Mouse (Mus musculus): ENCODE data around the gene Acsl5. TPM values are rescaled to one million over a fixed set of nuclear protein-coding genes. Genes with fewer than 3 reads are reported as not detected.
A peak's percentile ranks its signal among the peaks of the same experiment; 100 is the strongest.

Gene Acsl5
- total RNA-seq, 1 experiment: 17.1 TPM

DNA sequence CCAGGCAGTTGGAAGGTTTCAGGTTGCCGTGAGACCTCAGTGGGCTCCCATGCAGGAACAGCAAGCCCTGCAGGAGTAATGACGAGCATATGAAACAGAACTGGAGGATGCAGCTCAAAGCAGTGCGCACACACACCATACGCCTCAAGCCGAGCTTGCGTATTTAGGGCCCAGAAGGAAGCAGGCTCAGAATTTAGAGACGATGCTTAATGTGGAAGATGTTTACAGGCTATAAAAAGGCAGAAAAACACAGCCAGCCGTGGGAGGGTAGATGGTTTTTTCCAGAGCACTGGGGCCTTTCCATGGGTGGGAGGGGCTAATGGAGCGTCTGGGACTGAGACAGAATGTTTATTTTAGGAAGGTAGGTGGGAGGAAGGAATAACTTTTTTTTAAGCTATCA, 34.4 kb upstream of the Acsl5 start:
- TF ChIP-seq CHD2 (IDR thresholded peaks at IDR 0.05; ENCODE audit: low read depth, low read length): no peak
- no peak for TF ChIP-seq ZC3H11A (IDR thresholded peaks at IDR 0.05; ENCODE audit: borderline replicate concordance, low read depth, low read length)
- TF ChIP-seq HCFC1 (IDR thresholded peaks at IDR 0.05; ENCODE audit: borderline replicate concordance, insufficient read depth, low read length): no peak
- no peak for TF ChIP-seq MAFK (IDR thresholded peaks at IDR 0.05; ENCODE audit: insufficient read depth, low read depth, low read length)
- no peak for TF ChIP-seq ZNF384 (IDR thresholded peaks at IDR 0.05; ENCODE audit: low read depth, low read length)
- Histone ChIP-seq H3K9ac (ENCODE audit: insufficient read depth, low read depth, low read length, poor library complexity, severe bottlenecking) (no peak overlapping the region), H3K27ac (ENCODE audit: insufficient read depth, low read depth, low read length, poor library complexity, severe bottlenecking) (no peak overlapping the region), H3K9me3 (ENCODE audit: control insufficient read depth, insufficient read depth, low read depth, low read length) (no peaks in the 10 kb centered on the region), H3K36me3 (ENCODE audit: control insufficient read depth, insufficient read depth, low read length, poor library complexity, severe bottlenecking) (no peaks in the 10 kb centered on the region), H3K4me3 (ENCODE audit: insufficient read depth in 1 of 2, low read depth in 1 of 2, low read length in 2 of 2, poor library complexity in 1 of 2, severe bottlenecking in 1 of 2) (no peak overlapping the region), H3K4me1 (ENCODE audit: control insufficient read depth in 2 of 2, insufficient read depth in 2 of 2, low read length in 2 of 2, poor library complexity in 1 of 2) (peaks cover 0 to 9% of the 10 kb centered on the region in 2 experiments; a peak in 2 of 4 replicates)
- in situ Hi-C loops (cut with MboI; ENCODE audit: low sequenced_read_pairs in 2 of 2, unreplicated experiment in 2 of 2): no loop called here
- DNase-seq (ENCODE audit: low read depth, low spot score): no peak

DNA sequence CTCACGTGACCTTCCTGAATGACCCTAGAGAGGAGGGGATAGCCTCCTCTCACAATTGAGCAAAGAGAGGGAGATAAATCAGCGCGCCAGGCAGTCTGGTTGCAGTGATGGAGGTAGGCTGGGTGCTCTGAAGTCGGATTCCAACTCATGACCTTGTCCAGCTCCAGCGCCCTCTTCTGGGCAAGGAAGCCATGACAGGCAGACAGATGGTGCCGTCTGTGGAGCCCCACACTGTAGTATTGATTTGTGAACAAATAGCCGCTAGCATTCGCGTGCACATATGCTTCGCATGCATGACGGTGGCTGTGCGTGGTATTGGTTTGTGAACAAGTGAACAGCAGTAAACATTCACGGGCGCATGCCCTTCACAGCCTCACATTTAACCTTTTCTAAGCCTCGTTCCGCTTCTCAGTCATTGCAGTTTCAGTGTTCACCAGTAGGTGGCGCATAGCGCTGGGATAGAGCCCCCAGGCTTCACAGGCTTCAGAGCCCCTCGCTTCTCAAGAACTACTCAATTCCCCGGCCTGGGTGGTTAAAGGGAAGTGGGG, 33.5 kb upstream of the Acsl5 start:
- Histone ChIP-seq H3K4me3 (ENCODE audit: insufficient read depth in 1 of 2, low read depth in 1 of 2, low read length in 2 of 2, poor library complexity in 1 of 2, severe bottlenecking in 1 of 2) (peak overlapping the region; percentile 56 to 84), H3K9me3 (ENCODE audit: control insufficient read depth, insufficient read depth, low read depth, low read length) (no peaks in the 10 kb centered on the region), H3K27ac (ENCODE audit: insufficient read depth, low read depth, low read length, poor library complexity, severe bottlenecking) (no peak overlapping the region), H3K4me1 (ENCODE audit: control insufficient read depth in 2 of 2, insufficient read depth in 2 of 2, low read length in 2 of 2, poor library complexity in 1 of 2) (peaks cover 0 to 12% of the 10 kb centered on the region in 2 experiments; a peak in 2 of 4 replicates), H3K36me3 (ENCODE audit: control insufficient read depth, insufficient read depth, low read length, poor library complexity, severe bottlenecking) (no peaks in the 10 kb centered on the region), H3K9ac (ENCODE audit: insufficient read depth, low read depth, low read length, poor library complexity, severe bottlenecking) (peak overlapping the region; percentile 33; the same call in 1 of the 2 replicates)
- in situ Hi-C loops (cut with MboI; ENCODE audit: low sequenced_read_pairs in 2 of 2, unreplicated experiment in 2 of 2): no loop called here
- peak; percentile 90 for DNase-seq (ENCODE audit: low read depth, low spot score)
- TF ChIP-seq MAFK (IDR thresholded peaks at IDR 0.05; ENCODE audit: insufficient read depth, low read depth, low read length): 0 out of 2 replicates have a peak, but pooled peaks have one; percentile 1
- TF ChIP-seq ZNF384 (IDR thresholded peaks at IDR 0.05; ENCODE audit: low read depth, low read length): no peak
- TF ChIP-seq CHD2 (IDR thresholded peaks at IDR 0.05; ENCODE audit: low read depth, low read length): no peak
- 0 out of 2 replicates have a peak, but pooled peaks have one; percentile 35 for TF ChIP-seq ZC3H11A (IDR thresholded peaks at IDR 0.05; ENCODE audit: borderline replicate concordance, low read depth, low read length)
- TF ChIP-seq HCFC1 (IDR thresholded peaks at IDR 0.05; ENCODE audit: borderline replicate concordance, insufficient read depth, low read length): no peak

DNA sequence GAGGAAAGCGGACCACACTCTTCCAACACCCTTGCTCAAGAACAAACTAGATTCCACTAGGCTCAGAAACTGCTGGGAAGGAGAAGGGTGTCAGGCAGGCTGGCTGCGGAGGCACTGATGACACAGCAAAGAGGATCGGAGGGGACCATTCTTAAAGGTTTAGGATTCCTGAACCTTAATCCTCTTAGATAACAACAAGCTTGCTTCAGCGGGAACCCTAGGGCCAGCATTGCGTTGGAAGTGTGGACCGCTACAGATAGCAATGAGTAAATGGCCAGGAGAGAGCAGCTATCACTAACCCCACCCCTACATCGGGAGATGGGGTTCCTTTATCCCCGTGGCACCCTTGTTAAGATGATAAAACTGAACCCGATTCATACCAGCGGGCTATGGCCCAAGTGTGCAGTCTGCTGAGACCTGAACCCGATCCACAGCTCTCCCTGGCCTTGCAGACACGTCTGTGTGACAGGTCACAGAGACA, 33.0 kb upstream of the Acsl5 start:
- TF ChIP-seq ZNF384 (IDR thresholded peaks at IDR 0.05; ENCODE audit: low read depth, low read length) (no peak), MAFK (IDR thresholded peaks at IDR 0.05; ENCODE audit: insufficient read depth, low read depth, low read length) (no peak), CHD2 (IDR thresholded peaks at IDR 0.05; ENCODE audit: low read depth, low read length) (no peak), HCFC1 (IDR thresholded peaks at IDR 0.05; ENCODE audit: borderline replicate concordance, insufficient read depth, low read length) (no peak), ZC3H11A (IDR thresholded peaks at IDR 0.05; ENCODE audit: borderline replicate concordance, low read depth, low read length) (no peak)
- H3K36me3 ChIP-seq (ENCODE audit: control insufficient read depth, insufficient read depth, low read length, poor library complexity, severe bottlenecking): no peaks in the 10 kb centered on the region
- peak overlapping the region in 1 of 2 experiments; percentile 84; a peak in 2 of 4 replicates for H3K4me3 ChIP-seq (ENCODE audit: insufficient read depth in 1 of 2, low read depth in 1 of 2, low read length in 2 of 2, poor library complexity in 1 of 2, severe bottlenecking in 1 of 2)
- no peak for DNase-seq (ENCODE audit: low read depth, low spot score)
- peaks cover 0 to 12% of the 10 kb centered on the region in 2 experiments; a peak in 2 of 4 replicates for H3K4me1 ChIP-seq (ENCODE audit: control insufficient read depth in 2 of 2, insufficient read depth in 2 of 2, low read length in 2 of 2, poor library complexity in 1 of 2)
- H3K27ac ChIP-seq (ENCODE audit: insufficient read depth, low read depth, low read length, poor library complexity, severe bottlenecking): no peak overlapping the region
- peak overlapping the region; percentile 33; the same call in 1 of the 2 replicates for H3K9ac ChIP-seq (ENCODE audit: insufficient read depth, low read depth, low read length, poor library complexity, severe bottlenecking)
- in situ Hi-C loops (cut with MboI; ENCODE audit: low sequenced_read_pairs in 2 of 2, unreplicated experiment in 2 of 2): no loop called here
- no peaks in the 10 kb centered on the region for H3K9me3 ChIP-seq (ENCODE audit: control insufficient read depth, insufficient read depth, low read depth, low read length)

DNA sequence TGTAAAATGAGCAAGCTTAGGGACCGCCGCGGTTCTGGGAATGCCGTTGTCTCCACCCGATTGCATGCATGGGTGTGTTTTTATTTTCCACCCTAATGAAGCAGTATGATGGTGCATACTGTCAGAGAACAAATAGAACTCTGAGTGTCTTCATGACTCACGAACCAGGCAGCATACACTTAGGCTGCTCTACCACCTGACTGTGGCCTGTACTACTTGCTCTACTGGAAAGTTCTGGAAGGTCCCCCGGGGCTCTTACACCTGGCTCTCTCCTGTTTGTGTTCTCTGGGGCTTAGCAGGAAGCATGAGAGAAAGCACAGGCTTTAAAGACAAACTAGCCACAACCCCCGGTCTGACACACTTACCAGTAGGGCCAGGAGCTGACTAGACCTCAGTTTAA, 32.4 kb upstream of the Acsl5 start:
- no peaks in the 10 kb centered on the region for H3K9me3 ChIP-seq (ENCODE audit: control insufficient read depth, insufficient read depth, low read depth, low read length)
- no peak for DNase-seq (ENCODE audit: low read depth, low spot score)
- H3K36me3 ChIP-seq (ENCODE audit: control insufficient read depth, insufficient read depth, low read length, poor library complexity, severe bottlenecking): no peaks in the 10 kb centered on the region
- H3K9ac ChIP-seq (ENCODE audit: insufficient read depth, low read depth, low read length, poor library complexity, severe bottlenecking): no peak overlapping the region
- H3K4me1 ChIP-seq (ENCODE audit: control insufficient read depth in 2 of 2, insufficient read depth in 2 of 2, low read length in 2 of 2, poor library complexity in 1 of 2): peaks cover 0 to 12% of the 10 kb centered on the region in 2 experiments; a peak in 2 of 4 replicates
- H3K27ac ChIP-seq (ENCODE audit: insufficient read depth, low read depth, low read length, poor library complexity, severe bottlenecking): no peak overlapping the region
- no peak overlapping the region for H3K4me3 ChIP-seq (ENCODE audit: insufficient read depth in 1 of 2, low read depth in 1 of 2, low read length in 2 of 2, poor library complexity in 1 of 2, severe bottlenecking in 1 of 2)
- in situ Hi-C loops (cut with MboI; ENCODE audit: low sequenced_read_pairs in 2 of 2, unreplicated experiment in 2 of 2): no loop called here
- no peak for TF ChIP-seq ZC3H11A (IDR thresholded peaks at IDR 0.05; ENCODE audit: borderline replicate concordance, low read depth, low read length)
- TF ChIP-seq MAFK (IDR thresholded peaks at IDR 0.05; ENCODE audit: insufficient read depth, low read depth, low read length): no peak
- TF ChIP-seq CHD2 (IDR thresholded peaks at IDR 0.05; ENCODE audit: low read depth, low read length): no peak
